Mouse (Mus musculus): ENCODE measurements around the gene Ssh1. TPM values are rescaled to one million over a fixed set of nuclear protein-coding genes. Genes with fewer than 3 reads are reported as not detected.

Ssh1 gene
- polyA plus RNA-seq, 2 experiments: 12.0 to 24.6 TPM

DNA sequence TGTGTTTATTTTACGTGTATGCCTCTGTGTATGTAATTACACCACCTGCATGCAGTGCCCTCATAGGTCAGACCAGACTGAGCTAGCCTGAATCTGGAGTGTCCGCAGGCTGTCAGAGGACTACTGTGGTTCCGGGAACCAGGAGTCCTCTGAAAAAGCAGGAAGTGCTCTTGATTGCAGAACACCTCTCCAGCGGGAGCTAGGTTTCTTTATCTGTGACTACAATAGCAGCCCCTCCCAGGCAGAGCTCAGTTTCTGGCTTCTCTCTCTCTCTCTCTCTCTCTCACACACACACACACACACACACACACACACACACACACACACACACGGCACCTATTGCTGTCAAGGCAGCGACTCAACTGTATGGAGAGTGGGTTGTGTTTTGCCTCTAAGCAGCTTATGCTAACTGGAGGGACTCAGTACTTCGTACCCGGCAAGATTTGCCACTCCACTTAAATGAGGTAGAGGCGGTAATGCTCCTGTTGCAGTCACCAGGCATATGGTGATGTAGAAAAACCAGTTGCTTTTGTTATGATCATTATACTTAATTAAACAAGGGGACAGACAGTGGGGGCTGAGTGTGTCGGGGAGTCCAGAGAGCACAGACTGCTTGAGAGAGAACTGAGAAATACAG, 83.5 kb downstream of the Ssh1 start:
- no peak overlapping the region for H3K9ac ChIP-seq (ENCODE audit: low read depth, low read length, severe bottlenecking)
- no peak overlapping the region for H3K4me2 ChIP-seq (replicated peaks; ENCODE audit: low read depth, low read length, severe bottlenecking)
- no peak for TF ChIP-seq POLR2A (IDR thresholded peaks at IDR 0.05; ENCODE audit: borderline replicate concordance, extremely low read depth, insufficient read depth, insufficient read length)
- no peaks in the 10 kb centered on the region for H3K27me3 ChIP-seq (ENCODE audit: control insufficient read depth, insufficient read depth, low read length)
- no peaks in the 10 kb centered on the region for H3K36me3 ChIP-seq (ENCODE audit: control insufficient read depth, insufficient read depth, low read length)
- no peak overlapping the region for H3K4me3 ChIP-seq (replicated peaks; ENCODE audit: low read length)
- H3K27ac ChIP-seq (replicated peaks; ENCODE audit: low read depth, low read length): no peak overlapping the region
- 38% methylated on average over 10 of the region's 10 CpGs for WGBS
- no peak for ATAC-seq (ENCODE audit: low FRiP score, low read depth)
- H3K9me3 ChIP-seq (ENCODE audit: control insufficient read depth, low read length): no peaks in the 10 kb centered on the region
- H3K4me1 ChIP-seq (ENCODE audit: control insufficient read depth, insufficient read depth, low read length): peaks cover 7% of the 10 kb centered on the region
- no peak for DNase-seq (ENCODE audit: low spot score)

DNA sequence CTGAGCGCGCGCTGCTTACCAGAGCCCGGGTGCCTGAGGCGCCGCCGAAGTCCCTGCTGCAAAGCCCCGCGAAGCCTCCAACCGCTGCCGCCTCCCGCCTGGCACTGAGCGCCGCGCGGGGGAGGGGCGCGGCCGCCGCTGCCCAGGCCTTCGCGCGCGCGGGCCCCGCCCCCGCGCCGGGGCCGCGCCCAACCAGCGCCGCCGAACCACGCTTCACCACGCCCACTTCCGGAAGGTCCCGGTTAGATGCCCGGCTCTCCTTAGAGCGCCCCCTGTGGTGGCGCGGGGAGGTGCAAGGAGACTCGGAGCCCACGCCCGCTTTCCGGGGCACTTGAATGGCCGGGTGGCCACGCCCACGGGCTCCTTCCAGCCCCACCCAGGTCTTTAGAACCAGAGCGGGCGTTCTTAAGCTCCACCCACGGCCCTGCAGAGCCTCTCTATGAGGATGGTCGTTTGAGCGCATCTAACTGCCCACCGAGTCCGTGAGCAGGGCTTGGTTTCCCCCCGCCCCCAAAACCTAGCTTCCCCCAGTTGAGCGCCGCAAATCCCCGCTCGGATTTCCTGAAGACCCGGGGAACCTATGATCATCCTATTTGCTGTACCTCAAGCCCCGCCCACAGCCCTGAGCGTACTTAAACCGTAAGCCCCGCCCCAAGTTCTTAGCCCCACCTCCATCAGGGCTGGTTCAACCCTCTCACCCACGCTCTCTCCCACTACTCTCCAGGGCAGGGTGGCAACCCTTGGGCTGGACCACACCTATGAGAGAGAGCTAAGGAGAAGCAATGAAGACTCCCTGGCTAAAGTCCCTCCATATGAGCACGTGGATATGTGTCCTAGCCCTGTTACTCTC, 84.9 kb downstream of the Ssh1 start, which contains the start of gene Coro1c:
Gene Coro1c, minus strand, starts transcription at position 167 of the 850 bp plus-strand sequence.
- H3K9ac ChIP-seq (ENCODE audit: low read depth, low read length, severe bottlenecking): peak within 1 kb of the TSS; percentile 78
- DNase-seq (ENCODE audit: low spot score): peak; percentile 95
- peak within 1 kb of the TSS; percentile 82 for H3K27ac ChIP-seq (replicated peaks; ENCODE audit: low read depth, low read length)
- 1% methylated on average over 41 of the region's 68 CpGs for WGBS
- peak within 1 kb of the TSS; percentile 69 for H3K4me2 ChIP-seq (replicated peaks; ENCODE audit: low read depth, low read length, severe bottlenecking)
- peak within 1 kb of the TSS; percentile 92 for H3K4me3 ChIP-seq (replicated peaks; ENCODE audit: low read length)
- H3K4me1 ChIP-seq (ENCODE audit: control insufficient read depth, insufficient read depth, low read length): peaks cover 7% of the 10 kb centered on the region
- H3K9me3 ChIP-seq (ENCODE audit: control insufficient read depth, low read length): no peaks in the 10 kb centered on the region
- ATAC-seq (ENCODE audit: low FRiP score, low read depth): peak; percentile 89
- H3K27me3 ChIP-seq (ENCODE audit: control insufficient read depth, insufficient read depth, low read length): no peaks in the 10 kb centered on the region
- peak; percentile 59; the same call in 1 of the 2 replicates for TF ChIP-seq POLR2A (IDR thresholded peaks at IDR 0.05; ENCODE audit: borderline replicate concordance, extremely low read depth, insufficient read depth, insufficient read length)
- no peaks in the 10 kb centered on the region for H3K36me3 ChIP-seq (ENCODE audit: control insufficient read depth, insufficient read depth, low read length)

DNA sequence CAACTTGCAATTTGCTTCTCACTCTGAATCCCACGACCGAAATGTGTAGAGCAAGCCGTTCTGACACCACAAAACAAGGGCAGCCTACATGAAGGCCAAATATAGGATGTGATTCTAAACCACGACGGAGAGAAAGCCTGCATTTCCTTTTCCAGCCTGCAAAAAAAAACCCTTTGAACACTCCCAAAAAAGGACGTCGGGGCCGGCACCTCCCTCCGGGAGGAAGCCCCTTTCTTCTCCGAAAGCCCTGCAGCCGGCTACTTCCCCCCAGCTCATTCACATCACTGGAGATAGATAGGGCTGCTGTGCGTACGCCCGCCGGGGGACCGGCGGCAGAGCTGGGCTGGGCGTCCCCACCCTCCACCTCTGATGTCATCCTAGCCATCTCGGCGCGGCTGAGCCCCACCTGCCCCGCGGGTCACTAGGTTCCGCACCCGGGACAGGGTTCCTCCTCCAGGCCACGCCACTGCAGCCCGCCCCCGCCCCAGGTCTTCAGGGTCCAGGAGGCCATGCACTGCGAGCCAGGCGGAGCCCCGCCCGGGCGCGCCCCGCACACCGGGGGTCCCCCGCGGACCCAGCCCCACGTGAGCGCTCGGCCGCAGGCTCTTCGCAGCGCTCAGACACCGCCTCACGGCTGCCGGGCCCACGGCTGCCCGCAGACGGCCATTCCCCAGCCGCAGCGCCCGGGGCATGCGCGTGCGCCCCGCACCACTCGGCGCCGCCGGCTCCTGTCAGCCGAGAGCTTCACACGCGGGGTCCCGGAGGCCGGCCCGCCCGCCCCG, 85.7 kb downstream of the Ssh1 start:
- H3K4me2 ChIP-seq (replicated peaks; ENCODE audit: low read depth, low read length, severe bottlenecking): peak overlapping the region; percentile 69
- no peaks in the 10 kb centered on the region for H3K9me3 ChIP-seq (ENCODE audit: control insufficient read depth, low read length)
- no peaks in the 10 kb centered on the region for H3K27me3 ChIP-seq (ENCODE audit: control insufficient read depth, insufficient read depth, low read length)
- H3K4me1 ChIP-seq (ENCODE audit: control insufficient read depth, insufficient read depth, low read length): peaks cover 7% of the 10 kb centered on the region
- H3K4me3 ChIP-seq (replicated peaks; ENCODE audit: low read length): peak overlapping the region; percentile 92
- H3K27ac ChIP-seq (replicated peaks; ENCODE audit: low read depth, low read length): peak overlapping the region; percentile 82
- peak overlapping the region; percentile 78 for H3K9ac ChIP-seq (ENCODE audit: low read depth, low read length, severe bottlenecking)
- under 1% methylated on average over 50 of the region's 69 CpGs for WGBS
- ATAC-seq (ENCODE audit: low FRiP score, low read depth) (peak; percentile 53), DNase-seq (ENCODE audit: low spot score) (no peak)
- no peak for TF ChIP-seq POLR2A (IDR thresholded peaks at IDR 0.05; ENCODE audit: borderline replicate concordance, extremely low read depth, insufficient read depth, insufficient read length)
- no peaks in the 10 kb centered on the region for H3K36me3 ChIP-seq (ENCODE audit: control insufficient read depth, insufficient read depth, low read length)

DNA sequence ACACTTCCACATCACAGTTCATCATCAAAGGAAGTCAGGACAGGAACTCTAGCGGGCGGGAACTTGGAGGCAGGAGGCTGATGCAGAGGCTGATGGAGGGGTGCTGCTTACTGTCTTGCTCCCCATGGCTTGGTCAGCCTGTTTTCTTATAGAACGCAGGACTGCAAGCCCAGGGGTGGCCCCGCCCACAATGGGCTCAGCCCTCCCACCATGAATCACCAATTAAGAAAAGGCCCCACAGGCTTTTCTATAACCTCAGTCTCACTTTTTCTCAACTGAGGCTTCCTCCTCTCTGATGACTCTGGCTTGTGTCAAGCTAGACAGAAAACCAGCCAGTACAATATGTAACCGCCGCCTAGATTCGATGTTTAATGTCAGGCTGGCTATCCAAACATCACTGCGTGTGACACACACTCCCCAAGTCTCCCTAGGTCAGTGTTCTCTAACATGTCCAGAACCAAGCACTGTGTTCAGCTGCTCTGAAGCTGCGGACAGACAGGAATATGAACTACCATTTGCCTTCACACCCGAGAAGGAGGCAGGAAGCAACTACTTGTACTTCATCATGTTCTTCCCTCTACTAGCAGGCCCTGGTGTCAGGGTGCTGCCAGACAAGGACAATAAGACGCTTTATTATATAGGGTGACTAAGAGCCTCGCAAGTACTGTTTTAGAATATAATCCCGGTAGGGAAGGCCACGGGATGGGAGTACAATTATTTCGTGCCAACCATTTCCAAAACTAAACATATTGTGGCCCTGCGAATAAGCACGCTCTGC, 86.5 kb downstream of the Ssh1 start:
- ATAC-seq (ENCODE audit: low FRiP score, low read depth) (no peak), DNase-seq (ENCODE audit: low spot score) (no peak)
- H3K27ac ChIP-seq (replicated peaks; ENCODE audit: low read depth, low read length): peak overlapping the region; percentile 82
- peak overlapping the region; percentile 78 for H3K9ac ChIP-seq (ENCODE audit: low read depth, low read length, severe bottlenecking)
- peak overlapping the region; percentile 92 for H3K4me3 ChIP-seq (replicated peaks; ENCODE audit: low read length)
- no peaks in the 10 kb centered on the region for H3K36me3 ChIP-seq (ENCODE audit: control insufficient read depth, insufficient read depth, low read length)
- H3K27me3 ChIP-seq (ENCODE audit: control insufficient read depth, insufficient read depth, low read length): no peaks in the 10 kb centered on the region
- no peak for TF ChIP-seq POLR2A (IDR thresholded peaks at IDR 0.05; ENCODE audit: borderline replicate concordance, extremely low read depth, insufficient read depth, insufficient read length)
- no peaks in the 10 kb centered on the region for H3K9me3 ChIP-seq (ENCODE audit: control insufficient read depth, low read length)
- peak overlapping the region; percentile 69 for H3K4me2 ChIP-seq (replicated peaks; ENCODE audit: low read depth, low read length, severe bottlenecking)
- H3K4me1 ChIP-seq (ENCODE audit: control insufficient read depth, insufficient read depth, low read length): peaks cover 7% of the 10 kb centered on the region
- 25% methylated on average over 17 of the region's 17 CpGs for WGBS
